In the genomic region with DNA sequence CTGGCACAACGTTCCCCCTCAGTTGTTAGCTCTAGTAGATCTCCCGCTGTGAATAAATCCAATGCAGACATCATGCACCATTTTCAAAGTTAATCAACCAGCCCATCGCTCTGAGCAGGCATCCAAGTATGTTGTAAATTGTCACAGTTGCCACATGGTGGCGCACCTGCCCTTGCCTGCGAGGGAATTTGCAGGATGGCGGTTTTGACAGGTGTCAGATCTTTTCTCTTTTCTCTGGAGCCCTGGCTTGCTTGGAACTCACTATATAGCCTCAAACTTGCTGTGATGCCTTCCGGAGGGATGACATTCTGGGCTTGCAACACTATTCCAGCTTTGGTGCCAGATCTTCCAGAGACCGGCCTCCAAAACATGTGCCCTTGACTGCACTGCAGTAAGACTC, we compare ENCODE assay signal across 8 mouse cellular contexts. TPM values are rescaled to one million over a fixed set of nuclear protein-coding genes. Genes with fewer than 3 reads are reported as not detected.
DNase-seq lines count a peak whose midpoint lies in the region; TF ChIP-seq lines count a peak whose summit lies in the region.
"Had no signal": no experiment of that assay in that cellular context is flagged by ENCODE, and none has a peak within 500 bp of the region (broad histone marks: within the 10 kb centered on the region; RNA-seq: fewer than 3 reads in every experiment).

No protein-coding gene starts in this region.

- TF ChIP-seq EP300 in ES-Bruce4 (IDR thresholded peaks at IDR 0.05; ENCODE audit: insufficient read depth, low read depth, low read length), result no peak

- peaks cover 5% of the 10 kb centered on the region for H3K27me3 ChIP-seq in ES-Bruce4 (ENCODE audit: control insufficient read depth, insufficient read depth, low read length, poor library complexity, severe bottlenecking)

- H3K4me3 ChIP-seq in ES-Bruce4 (ENCODE audit: low read depth, low read length), result no peak overlapping the region
- H3K4me3 ChIP-seq: heart, embryonic 13.5 days had no signal

- H3K9ac ChIP-seq in ES-Bruce4 (ENCODE audit: low read depth, poor library complexity, severe bottlenecking), result no peak overlapping the region
- H3K9ac ChIP-seq: heart, embryonic 13.5 days had no signal

- H3K4me1 ChIP-seq in ES-Bruce4 (ENCODE audit: control insufficient read depth, insufficient read depth, low read length), result no peaks in the 10 kb centered on the region

- no peak overlapping the region for H3K27ac ChIP-seq in ES-Bruce4 (ENCODE audit: insufficient read depth, low read length)
- H3K27ac ChIP-seq: heart, embryonic 13.5 days had no signal

- no peaks in the 10 kb centered on the region for H3K9me3 ChIP-seq in ES-Bruce4 (replicated peaks; ENCODE audit: control insufficient read depth, insufficient read depth, low read length, poor library complexity, severe bottlenecking)
- H3K9me3 ChIP-seq: heart, embryonic 13.5 days had no signal

- TF ChIP-seq CTCF in ES-Bruce4 (IDR thresholded peaks at IDR 0.05; ENCODE audit: low read depth, low read length), result peak; percentile 96

- no peaks in the 10 kb centered on the region for H3K36me3 ChIP-seq in ES-Bruce4 (ENCODE audit: control insufficient read depth, insufficient read depth, low read length, poor library complexity, severe bottlenecking)
- H3K36me3 ChIP-seq: heart, embryonic 13.5 days had no signal

- DNase-seq in layer of hippocampus, adult 11-12 months (ENCODE audit: low spot score), result peak; percentile 66
- DNase-seq in layer of hippocampus, adult 8-10 months (ENCODE audit: low spot score in 2 of 2), result no peak
- DNase-seq in adipocyte (ENCODE audit: low spot score), result peak; percentile 46
- DNase-seq in embryo, embryonic 10.5 days (ENCODE audit: low spot score), result peak; percentile 79
- DNase-seq in layer of hippocampus, postnatal 36 days, result peak; percentile 66 to 72
- peak; percentile 85 for DNase-seq in retina, embryonic 14.5 days (ENCODE audit: low spot score)

- no peak for TF ChIP-seq POLR2A in ES-Bruce4 (IDR thresholded peaks at IDR 0.05; ENCODE audit: insufficient read depth, low read length)

RNA-seq across cellular contexts. Expression of a gene that starts 27.8 kb away (rescaled TPM):
- total RNA-seq in layer of hippocampus, adult 8-10 months (2022), result 100 to 1,000 TPM in 1 of 4 experiments, 10 to 100 TPM in 3; 87.5 to 101 (median 95.1) TPM
- polyA plus RNA-seq in ES-Bruce4 (2011; ENCODE audit: insufficient read depth, insufficient read length, low read depth, missing spikeins), result 75.8 and 78.3 TPM in 2 replicates
- 10 to 100 TPM; 87.0 to 90.7 TPM for total RNA-seq in layer of hippocampus, postnatal 36 days (2021)

Comparison
In these comparisons a context has a peak if more than half of its experiments do, and no peak if none do; other contexts are left out.
1. DNase-seq: peak in layer of hippocampus, adult 11-12 months (single experiment), adipocyte (single experiment), embryo, embryonic 10.5 days (single experiment), layer of hippocampus, postnatal 36 days (2 of 2) and retina, embryonic 14.5 days (single experiment); none in layer of hippocampus, adult 8-10 months (0 of 2).